Mouse (Mus musculus) ovary, postnatal 36 days (tissue): ENCODE measurements at regions not wholly inside any gene's neighbourhood (a gene's known extent, or its start where the extent isn't known, plus 50 kb on each side); places are given as distances from the start of the nearest gene placed in this dataset.
A peak's percentile ranks its signal among the peaks of the same experiment; 100 is the strongest.

Experiments
- DNase-seq: peaks from one replicate; pipeline ENCODE4 v3.0.0; 2022; ENCODE audit warnings: low spot score, mixed read lengths

DNA sequence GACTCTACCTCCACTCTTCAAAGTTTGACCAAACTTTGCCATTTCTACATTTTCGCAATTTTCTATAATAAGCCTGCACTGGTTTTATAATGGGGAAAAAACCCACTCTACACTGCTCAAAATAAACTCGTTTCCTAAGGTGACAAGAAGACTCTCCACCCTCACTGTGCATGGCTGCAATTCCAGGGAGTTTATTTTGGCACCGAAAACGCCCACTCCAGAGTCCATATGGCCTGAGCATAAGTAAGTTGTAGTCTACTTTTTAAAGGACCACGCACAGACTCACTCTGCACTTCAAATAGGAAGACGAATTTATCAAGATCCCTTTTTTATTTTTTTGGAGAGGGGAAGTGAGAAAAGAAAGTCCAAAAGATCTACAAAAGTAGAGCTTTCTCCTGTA, 219.4 kb downstream of the Pdcd6ip start:
- no peak for DNase-seq

DNA sequence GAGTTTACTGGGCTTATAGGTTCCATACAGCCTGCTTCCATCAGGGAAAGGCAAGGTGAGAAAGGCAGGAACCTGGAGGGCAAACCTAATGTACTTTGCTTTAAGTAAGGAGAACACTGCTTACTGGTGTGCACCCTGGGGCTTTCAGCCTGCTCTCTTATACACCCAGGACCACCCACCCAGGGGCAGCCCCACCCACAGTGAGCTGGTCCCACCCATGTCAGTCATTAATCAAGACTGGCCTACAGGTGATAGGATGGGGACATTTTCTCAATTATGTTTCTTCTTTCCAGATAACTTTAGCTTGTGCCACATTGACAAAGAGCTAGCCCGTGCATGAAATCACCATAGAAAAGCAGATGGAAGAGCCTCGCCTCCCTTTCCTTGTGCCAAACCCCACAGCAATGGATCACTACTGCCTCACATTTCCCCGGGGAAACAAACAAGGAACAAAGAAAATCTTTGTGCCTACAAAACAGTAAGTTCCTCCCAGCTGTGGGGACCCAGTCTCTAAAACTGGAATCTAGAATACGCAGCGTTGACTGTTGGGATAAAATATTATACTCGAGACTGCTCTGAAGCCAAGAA, 221.5 kb downstream of the Pdcd6ip start:
- DNase-seq: no peak

DNA sequence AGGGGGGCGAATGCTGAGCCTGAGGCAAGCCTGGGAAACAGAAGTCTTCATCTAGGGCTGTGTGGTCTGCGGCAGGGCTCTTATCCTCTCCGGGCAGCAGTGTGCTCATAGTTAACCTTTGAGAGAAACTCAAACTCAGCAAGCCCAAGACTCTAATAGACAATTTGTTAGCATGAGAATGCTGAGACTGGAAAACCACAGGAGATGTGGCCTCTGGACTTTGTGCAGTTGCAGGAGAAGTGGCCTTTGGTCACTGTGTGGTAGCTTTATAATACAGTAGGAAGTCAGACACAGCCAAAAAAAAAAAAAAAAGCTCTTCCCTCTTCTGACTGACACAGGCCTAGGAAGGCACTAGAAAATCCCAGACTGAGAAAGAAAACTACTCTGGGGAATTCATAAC, 228.2 kb downstream of the Pdcd6ip start:
- DNase-seq: no peak

DNA sequence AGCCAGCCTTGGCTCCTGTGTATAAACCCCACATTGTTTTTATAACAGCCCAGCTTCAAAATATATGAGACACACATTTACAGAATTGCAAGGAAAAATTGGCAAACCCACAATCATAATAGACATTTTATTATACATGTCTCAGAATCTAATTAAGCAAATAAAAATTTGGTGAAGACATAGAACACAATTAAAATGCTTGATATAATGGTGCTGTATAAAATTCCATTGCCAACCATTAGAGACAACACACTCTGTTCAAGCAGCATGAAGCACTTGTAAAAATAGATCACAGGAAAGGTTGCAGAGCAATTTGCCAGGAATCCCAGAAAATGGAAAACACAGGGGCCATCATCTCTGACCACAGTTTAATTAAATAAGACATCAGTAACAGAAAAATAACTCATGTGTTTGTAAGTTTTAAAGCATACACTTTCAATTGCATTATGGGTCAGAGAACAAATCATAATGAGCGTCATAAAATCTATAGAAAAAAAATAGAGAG, 229.2 kb downstream of the Pdcd6ip start:
- no peak for DNase-seq

DNA sequence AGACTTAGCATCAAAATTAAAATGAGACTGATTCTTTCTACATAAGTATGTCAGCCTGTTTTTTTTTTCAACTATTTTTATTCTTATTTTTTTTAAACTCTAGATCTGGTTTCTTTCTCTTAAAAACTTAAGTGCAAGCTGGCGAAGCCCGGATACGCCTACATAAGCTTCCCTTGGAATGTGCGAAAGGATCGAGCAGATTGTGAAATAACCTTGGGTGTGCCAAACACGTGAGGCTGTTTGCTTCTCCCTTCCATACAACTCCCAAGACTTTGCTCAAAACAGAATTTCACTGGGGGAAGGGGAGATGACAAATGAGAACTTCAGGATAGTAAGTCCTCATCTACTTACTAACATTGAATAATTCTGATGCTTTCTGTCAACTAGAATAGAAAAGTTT, 236.3 kb downstream of the Pdcd6ip start:
- DNase-seq: no peak

DNA sequence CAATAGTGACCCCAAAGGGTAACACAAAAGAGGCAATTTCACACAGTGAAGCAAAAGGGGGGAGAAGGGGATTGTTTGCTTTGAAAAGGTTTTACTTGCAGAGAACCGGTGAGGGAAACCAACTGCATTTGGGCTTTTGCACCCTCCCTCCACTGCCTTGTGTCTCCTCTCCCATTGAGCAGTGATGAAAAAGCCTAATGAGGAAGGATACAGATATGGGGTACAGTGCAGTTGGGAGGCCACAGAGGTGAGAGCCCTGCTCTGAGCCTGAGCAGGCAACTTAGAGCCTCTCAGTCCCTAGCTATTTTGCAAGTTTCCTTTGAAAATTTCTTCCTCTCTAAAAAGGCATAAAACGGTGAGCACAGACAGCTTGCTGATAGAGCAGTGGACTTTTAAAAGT, 245.2 kb downstream of the Pdcd6ip start:
- no peak for DNase-seq

DNA sequence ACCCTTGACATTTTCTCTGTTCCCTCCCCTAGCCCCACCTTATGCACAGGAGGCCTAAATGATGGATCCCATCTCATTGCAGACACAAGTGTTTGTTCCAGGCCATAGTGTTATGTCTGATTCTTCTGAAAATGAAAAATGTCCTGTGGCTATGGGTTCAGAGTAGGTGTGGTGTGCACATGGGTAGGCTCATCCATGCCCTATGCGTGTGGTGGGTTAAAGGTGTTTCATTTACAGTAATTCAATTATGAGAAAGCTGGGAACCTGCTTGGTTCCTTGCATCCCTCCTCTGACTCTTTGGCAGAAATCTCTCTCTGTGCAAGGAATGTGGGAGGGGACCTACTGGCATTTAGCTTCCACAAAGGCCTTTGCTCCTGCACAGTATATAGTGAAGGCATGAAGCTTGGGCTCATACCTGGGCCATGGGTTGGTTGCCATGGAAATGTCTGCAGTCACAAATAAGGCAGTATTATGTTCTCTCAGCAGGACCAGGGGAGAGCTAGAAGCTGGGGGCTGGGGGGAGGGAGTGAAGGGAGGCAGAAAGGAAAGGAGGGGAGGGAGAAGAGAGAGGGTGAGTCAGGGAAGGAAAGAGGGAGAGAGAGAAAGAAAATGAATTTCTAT, 245.7 kb downstream of the Pdcd6ip start:
- DNase-seq: no peak

DNA sequence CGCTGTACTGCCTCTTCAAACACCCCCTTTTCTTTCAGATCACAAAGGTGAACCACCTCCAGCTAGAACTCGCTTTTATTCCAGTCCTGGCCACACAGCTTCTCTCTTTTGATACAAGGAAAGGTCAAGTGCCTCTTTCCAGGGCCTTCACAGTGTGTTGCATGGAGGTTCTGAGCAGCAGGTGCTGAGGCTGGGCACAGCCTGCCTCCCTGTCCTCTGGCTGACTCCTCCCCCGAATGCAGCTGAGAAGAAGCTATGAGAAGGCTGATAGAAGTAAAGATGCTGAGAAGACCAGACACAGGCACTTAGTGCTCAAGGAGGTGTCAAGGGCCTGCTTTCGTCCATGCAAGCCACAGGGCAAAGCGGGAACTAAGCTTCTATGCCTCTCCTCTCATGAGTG, 248.2 kb downstream of the Pdcd6ip start:
- no peak for DNase-seq

DNA sequence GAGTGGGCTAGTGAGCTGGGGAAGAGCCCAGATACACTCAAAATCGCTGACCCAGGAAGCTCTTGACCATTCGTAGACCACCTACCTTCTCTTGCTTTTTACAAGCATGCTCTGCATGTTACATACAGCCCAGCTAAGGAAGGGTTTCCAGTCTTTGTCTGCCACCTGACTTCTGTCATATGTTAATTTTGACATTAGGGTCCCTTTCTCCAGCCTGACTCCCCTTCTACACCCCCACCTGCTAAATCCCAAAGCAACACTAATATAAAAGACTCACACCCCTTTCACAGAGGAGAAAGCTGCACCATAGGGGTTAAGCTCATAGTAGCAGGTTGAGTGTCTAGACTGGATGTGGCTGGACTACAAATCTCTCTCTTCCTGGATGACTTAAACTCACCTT, 248.8 kb downstream of the Pdcd6ip start:
- DNase-seq: no peak

DNA sequence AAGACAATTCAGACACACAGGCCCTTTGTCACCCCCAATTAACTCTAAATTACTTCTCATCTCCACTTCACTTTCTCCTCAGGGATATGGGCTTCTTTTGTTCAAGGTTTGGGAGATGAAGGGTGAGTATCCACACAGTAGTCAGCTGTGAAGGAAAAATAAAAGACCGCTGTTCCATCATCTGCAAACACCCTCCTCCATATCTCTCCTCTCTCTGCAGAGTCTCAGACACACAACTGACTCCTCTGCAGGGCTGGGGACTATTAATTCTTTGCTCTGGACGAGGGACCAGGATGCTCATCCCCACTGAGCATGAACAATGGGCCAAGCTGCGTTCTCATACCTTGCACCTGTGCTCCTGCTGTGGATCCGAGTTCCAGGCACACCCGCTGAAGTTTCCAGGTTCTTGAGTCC, 249.3 kb downstream of the Pdcd6ip start:
- no peak for DNase-seq

DNA sequence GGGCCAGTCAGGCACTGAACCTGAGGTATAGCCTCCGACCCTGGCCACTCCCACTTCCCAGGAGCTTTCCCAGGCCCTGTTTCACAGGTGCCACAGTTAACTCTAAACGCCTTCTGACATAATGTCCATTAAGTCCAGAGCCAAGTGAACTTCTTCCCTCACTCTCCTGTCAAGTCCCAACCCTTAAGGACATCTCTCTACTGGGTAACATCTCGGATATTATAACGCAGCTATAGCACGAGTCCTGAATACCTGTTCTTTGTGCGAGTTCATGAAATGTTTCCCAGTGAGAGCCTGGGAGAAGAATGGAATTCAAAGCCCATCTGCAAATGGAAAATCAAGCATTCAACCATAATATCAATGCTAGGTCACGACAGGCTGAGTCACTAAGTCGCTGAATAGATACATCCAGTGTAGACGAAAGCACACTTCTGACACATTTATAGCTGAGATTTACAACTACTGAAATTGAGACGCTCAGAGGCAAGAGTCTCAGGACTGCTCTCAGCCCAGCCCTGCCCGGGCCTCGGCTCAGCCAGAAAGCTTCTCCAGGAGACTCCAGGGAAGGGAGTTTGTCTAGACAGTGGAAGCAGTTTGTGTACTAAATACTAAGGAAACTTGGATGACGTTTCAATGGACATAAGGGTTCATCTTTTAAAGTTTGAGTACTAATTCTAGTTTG, 250.7 kb downstream of the Pdcd6ip start:
- no peak for DNase-seq

DNA sequence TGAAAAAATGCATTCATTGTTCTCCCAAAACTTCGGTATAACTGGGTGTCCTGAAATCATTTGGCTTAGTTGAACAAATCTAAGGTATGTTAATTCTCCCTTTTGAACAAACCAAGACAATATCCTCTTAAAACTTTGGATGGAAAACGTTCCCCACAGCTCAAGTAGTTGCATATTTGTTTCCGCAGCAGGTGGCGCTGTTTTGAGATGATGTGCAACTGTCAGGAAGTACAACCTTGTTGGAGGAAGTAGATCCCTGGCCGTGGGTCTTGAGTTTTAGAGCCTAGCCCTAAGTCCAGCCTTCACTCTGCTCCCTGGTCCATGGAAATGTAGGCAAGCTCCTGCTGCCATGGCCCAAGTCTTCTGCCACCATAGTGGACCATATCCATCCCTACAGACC, 252.5 kb downstream of the Pdcd6ip start:
- DNase-seq: no peak

DNA sequence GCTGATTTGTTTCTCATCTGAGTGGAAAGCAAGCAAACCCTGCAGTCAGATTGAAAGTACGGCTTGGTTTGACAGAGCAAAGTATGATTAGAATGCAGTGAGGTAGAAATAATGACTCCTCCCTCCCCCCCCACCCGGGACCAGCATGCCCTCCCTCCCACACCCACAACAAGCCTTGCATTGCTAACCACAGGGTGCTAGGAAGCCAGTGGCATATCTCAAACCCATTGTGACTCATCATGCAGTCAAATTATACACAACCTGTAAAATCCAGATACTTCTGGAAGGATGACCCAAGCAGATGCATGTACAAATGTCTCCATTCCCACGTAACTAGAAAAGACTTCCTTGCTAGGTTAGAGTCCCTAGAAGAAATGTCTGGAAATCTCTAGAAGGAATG, 254.8 kb downstream of the Pdcd6ip start:
- DNase-seq: no peak

DNA sequence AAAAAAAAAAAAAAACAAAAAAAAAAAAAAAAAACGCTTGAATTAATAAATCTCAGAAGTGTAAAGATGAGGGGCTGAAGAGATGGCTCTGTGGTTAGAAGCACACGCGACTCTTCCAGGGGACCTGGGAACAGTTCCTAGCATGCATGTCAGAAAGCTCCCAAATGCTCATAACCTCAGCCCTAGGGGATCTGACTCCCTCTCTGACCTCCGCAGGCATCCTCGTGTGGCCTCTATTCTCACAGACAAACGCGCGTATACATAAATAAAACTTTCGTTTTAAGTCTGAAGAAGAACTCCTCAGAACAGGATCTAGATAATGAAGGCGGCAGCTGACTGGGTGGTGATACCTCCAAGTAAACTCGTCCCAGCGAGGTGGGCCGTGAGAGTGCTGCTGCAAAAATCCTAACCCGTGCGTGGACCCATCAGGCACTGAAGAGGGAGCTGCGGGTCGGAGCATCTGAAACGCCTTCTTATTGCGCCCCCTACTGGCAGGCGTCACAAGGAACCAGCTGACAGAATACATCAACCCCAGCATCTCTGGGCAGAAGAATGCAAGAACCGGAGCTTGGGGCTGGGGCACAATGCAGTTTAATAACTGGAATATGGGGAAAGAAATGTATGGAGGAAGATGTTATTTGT, 266.2 kb downstream of the Pdcd6ip start:
- peak; percentile 63 for DNase-seq

DNA sequence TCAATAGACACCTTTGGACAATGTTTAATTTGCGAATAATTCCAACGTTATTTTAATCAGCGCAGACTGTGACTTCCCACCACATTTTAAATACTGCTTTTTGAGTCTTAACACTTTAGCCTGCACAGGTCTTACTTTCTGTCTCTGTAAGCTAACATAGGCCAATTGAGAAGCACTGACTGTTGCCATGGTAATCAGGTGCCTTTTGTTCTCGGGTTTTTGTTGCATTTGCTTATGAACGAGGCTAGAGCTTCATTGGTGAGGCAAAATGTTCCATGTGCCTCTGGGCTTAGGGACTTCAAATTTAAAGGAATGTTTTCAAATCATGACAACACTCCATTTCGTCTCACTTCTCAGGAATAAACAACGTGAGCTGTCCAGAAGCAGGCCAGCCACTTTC, 269.7 kb downstream of the Pdcd6ip start:
- DNase-seq: no peak

DNA sequence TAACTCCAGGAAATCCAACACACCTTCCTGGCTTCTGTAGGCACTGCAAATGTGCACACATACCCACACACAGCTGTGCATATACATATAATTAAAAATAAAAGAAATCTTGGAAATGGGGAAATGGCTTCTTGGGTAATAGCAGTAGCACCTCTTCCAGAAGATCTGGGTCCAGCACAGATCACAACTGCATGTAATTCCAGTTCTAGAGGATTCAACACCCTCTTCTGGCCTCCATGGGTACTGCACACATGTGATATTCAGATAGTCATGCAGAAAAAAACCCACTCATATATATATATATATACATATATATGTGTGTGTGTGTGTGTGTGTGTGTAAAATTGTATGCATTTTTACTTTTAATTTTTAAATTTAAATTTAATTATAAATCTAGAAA, 272.1 kb downstream of the Pdcd6ip start:
- no peak for DNase-seq

DNA sequence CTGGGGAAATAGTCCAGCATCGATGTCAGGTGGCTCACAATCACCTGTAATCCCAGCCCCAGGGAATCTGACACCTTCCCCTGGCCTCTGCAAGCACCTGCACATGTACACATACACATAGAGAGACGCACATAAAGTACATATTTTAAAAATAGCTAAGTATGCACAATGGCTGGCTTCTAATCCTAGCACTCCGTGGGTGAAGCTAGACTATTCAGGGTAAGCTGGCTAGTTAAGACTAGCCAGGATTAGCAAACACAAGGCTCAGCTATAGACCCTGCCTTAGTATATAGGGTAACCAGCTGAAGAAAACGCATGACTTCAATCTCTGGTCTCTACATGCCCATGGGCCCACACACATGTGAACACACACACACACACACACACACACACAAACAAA, 274.6 kb downstream of the Pdcd6ip start:
- DNase-seq: no peak

DNA sequence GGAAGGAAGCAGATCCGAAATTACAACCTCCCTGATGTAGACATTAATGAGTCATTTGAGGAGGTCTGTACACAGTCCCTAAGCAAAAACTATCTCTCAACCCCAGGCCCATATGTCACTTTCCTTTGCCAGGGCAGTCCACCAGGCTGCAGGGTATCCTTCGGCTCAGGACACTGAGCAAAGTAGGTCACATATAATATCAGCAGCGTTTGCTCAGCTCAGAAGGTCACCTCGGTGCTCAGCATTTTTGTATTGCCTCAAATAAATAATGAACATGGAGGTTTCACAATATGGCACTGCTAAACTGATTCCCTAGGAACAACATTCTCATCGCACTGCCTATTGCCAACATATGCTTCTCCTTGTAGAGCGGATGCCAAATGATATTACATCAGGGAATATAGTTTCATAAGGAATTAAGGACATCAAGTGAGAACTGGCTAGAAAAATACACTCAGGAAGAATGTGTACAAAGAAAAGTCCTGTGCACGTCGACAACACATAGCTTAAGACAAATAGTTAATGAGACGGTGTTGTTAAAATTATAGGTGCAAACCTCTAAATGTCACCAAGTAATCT, 275.4 kb downstream of the Pdcd6ip start:
- DNase-seq: no peak

DNA sequence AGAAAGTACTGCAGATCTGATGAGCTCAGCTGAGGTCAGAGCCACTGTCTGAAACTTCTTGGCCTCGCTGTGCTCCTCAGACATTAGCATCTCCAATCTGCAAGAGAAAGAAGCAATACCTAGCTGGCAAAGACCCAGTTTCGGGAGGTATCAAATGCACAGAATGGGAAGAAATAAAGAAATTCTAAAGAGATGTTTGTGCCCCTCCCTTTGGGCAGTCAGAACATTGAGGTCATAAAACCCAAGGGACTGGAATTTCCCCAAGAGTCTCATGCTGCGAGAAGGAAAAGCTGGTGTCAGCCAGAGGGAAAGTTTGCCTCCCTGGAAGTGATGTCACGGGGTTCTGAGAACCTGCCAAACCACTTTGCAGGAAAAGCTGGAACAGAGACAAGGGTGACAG, 277.6 kb downstream of the Pdcd6ip start:
- DNase-seq: no peak

DNA sequence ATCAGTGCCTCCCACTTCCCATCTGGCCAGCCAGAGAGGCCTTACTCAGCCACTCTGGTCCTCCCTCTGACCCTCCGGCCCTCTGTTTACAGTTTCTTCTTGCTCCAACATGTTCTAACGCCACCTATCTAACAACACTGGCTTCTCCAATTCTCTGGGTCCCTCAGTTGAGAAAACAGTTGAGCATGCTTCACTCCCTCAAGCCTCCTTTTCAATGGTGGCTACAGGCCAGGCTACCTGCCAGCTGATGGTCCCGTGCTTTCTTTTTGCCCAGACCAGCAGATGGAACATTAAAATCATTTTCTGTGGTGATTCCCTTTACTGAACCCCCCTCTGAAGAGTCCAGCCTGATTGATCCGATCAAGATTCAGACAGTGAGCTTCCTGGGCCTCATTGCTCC, 280.8 kb downstream of the Pdcd6ip start:
- DNase-seq: no peak

DNA sequence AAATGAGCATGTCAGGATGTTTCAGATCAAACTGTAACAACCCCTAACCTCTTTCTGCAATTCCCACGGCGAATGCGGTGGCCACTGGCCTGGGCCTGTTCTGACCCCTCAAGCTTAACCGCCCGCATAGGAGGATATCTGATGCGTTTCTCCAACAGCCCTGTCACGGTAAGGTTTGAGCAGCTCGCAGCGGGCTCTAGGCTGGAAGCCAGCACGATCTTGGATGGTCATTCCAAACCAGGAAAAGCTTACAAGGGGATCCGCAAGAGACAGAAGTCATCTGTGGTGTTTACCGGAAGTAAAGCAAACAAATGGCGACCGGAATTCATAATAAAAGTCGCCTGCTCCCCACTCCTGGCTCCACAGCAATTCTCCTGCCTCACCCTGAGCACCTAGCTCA, 281.7 kb downstream of the Pdcd6ip start:
- no peak for DNase-seq

DNA sequence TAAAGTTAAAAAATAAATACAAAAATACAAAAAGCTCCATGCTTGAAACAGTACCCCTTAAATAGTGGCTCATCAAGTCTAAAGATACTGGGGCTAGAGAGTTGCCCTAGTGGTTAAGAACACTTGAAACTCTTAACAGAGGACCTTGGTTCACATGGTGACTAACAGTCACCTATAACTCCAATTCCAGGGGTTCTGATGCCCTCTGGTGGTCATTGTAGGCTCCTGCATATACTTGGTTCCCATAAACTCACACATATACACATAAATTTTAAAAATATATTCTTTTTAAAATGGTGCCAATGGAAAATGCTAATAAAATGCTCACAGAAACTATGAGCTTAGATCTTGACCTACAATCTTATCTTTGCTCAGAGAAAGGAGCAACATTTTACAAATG, 286.4 kb downstream of the Pdcd6ip start:
- no peak for DNase-seq

DNA sequence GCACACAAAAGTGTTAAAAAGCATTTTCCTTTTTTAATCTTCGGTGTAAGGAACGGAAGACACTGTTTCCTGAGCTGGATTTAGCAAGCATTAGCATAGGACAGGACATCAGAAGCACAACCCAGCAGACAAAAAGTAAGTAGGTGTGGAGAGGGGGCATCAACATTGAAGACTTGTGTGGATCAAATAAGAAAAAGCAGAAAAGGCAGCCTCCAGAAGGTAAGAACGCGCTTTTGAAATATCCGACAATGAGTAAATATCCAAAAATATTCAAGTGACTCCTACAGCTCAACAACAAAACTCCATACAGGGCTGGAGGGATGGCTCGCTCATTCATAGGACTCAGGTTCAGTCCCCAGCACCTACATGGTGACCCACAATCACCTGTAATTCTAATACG, 286.9 kb downstream of the Pdcd6ip start:
- DNase-seq: no peak
